Mouse (Mus musculus) myocyte (in vitro differentiated cells): ENCODE results near the gene Rbfox1. TPM values are rescaled to one million over a fixed set of nuclear protein-coding genes. Genes with fewer than 3 reads are reported as not detected.

Experiments used
- H3K27me3 ChIP-seq: one replicate; pipeline ENCODE4 v1.6.1; 2011; ENCODE audit not compliant: control insufficient read depth, insufficient read depth, insufficient read length
- H3K36me3 ChIP-seq: one replicate; pipeline ENCODE4 v1.6.1; 2011; ENCODE audit not compliant: control insufficient read depth, insufficient read depth
- H3K4me2 ChIP-seq: one replicate; pipeline ENCODE4 v1.6.1; 2011; ENCODE audit warnings: low read depth, control low read depth
- H3K4me3 ChIP-seq: one replicate; pipeline ENCODE4 v1.5.1; 2011; ENCODE audit warnings: mild to moderate bottlenecking, control low read depth, moderate library complexity
- H3K79me2 ChIP-seq: one replicate; pipeline ENCODE4 v1.6.1; 2011; ENCODE audit not compliant: control insufficient read depth, insufficient read depth
- H3ac ChIP-seq: one replicate; pipeline ENCODE4 v1.6.1; 2011; ENCODE audit not compliant: control insufficient read depth, insufficient read length
- CEBPB ChIP-seq: IDR thresholded peaks from 2 replicates; pipeline ENCODE4 v1.6.1; 2011; ENCODE audit warnings: mild to moderate bottlenecking, moderate library complexity; ENCODE audit not compliant: poor library complexity, insufficient read depth, severe bottlenecking
- E2F4 ChIP-seq: IDR thresholded peaks from one replicate; pipeline ENCODE4 v1.6.1; 2011; ENCODE audit warnings: mild to moderate bottlenecking, control low read depth, moderate library complexity; ENCODE audit not compliant: insufficient read depth
- MAX ChIP-seq: IDR thresholded peaks from one replicate; pipeline ENCODE4 v1.6.1; 2011; ENCODE audit warnings: low read depth, mild to moderate bottlenecking, control low read depth
- MYOD1 ChIP-seq, 3 experiments: IDR thresholded peaks; one replicate each; pipeline ENCODE4 v1.6.1; 2011; ENCODE audit warnings: control low read depth in 2 of 3, low read depth in 2 of 3, mild to moderate bottlenecking in 2 of 3, moderate library complexity in 1 of 3; ENCODE audit not compliant: insufficient read length in 2 of 3, control insufficient read depth in 1 of 3
- MYOG ChIP-seq, 3 experiments: IDR thresholded peaks; one replicate each; pipeline ENCODE4 v1.6.1; 2011; ENCODE audit warnings: control low read depth in 2 of 3, low read depth in 2 of 3, mild to moderate bottlenecking in 2 of 3; ENCODE audit not compliant: insufficient read length in 2 of 3, control insufficient read depth in 1 of 3, insufficient read depth in 1 of 3
- POLR2A ChIP-seq: IDR thresholded peaks from one replicate; pipeline ENCODE4 v1.6.1; 2011; ENCODE audit warnings: low read depth, mild to moderate bottlenecking, control low read depth, moderate library complexity; ENCODE audit not compliant: insufficient read length
- POLR2AphosphoS2 ChIP-seq: IDR thresholded peaks from one replicate; pipeline ENCODE4 v1.6.1; 2011; ENCODE audit warnings: low read depth, control low read depth; ENCODE audit not compliant: insufficient read length
- REST ChIP-seq: IDR thresholded peaks from one replicate; pipeline ENCODE4 v1.6.1; 2011; ENCODE audit warnings: mild to moderate bottlenecking, control low read depth, moderate library complexity; ENCODE audit not compliant: insufficient read depth, insufficient read length
- SRF ChIP-seq: IDR thresholded peaks from one replicate; pipeline ENCODE4 v1.6.1; 2011; ENCODE audit warnings: low read depth; ENCODE audit not compliant: control insufficient read depth, insufficient read length
- TCF12 ChIP-seq: IDR thresholded peaks from one replicate; pipeline ENCODE4 v1.6.1; 2011; ENCODE audit warnings: mild to moderate bottlenecking, control low read depth; ENCODE audit not compliant: poor library complexity, insufficient read depth, severe bottlenecking
- TCF3 ChIP-seq: IDR thresholded peaks from one replicate; pipeline ENCODE4 v1.6.1; 2011; ENCODE audit warnings: low read depth, control low read depth; ENCODE audit not compliant: insufficient read length
- USF1 ChIP-seq: IDR thresholded peaks from one replicate; pipeline ENCODE4 v1.6.1; 2011; ENCODE audit warnings: low read depth, mild to moderate bottlenecking, control low read depth, moderate library complexity
- polyA plus RNA-seq: library from polyadenylated mRNA; unstranded; fragments of >200 nt; fragmentation: generic; extraction: Trizol; gene quantifications from one replicate; pipeline ENCODE4 v1.2.1, GENCODE M21; 2012; ENCODE audit warnings: missing spikeins

Gene Rbfox1
- polyA plus RNA-seq, 1 experiment = 8.3 TPM

DNA sequence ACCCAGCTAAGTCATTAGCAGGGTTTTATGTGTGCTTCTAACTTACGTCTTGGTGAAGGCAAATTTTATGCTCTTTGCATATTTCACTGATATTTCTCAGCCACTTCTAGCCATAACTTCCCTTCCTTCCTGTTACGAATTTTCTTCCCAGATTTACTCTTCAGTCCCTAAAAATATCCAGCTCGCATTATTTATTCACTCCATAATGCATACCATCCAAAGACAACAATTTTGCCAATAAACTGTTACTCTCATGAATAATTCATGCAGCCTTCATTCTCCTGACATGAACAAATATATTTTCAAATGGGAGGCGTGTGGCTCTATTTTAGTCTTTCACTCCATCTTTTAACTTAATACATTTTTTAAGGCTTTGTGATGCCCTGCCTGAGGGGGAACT is 1029.4 kb downstream of the Rbfox1 start:
- TF ChIP-seq TCF12 = no peak
- no peak for TF ChIP-seq POLR2AphosphoS2
- no peak overlapping the region for H3ac ChIP-seq
- no peaks in the 10 kb centered on the region for H3K36me3 ChIP-seq
- no peaks in the 10 kb centered on the region for H3K27me3 ChIP-seq
- no peaks in the 10 kb centered on the region for H3K79me2 ChIP-seq
- no peak overlapping the region for H3K4me2 ChIP-seq
- H3K4me3 ChIP-seq = no peak overlapping the region

GRCm38 (mm10) chr16:6918641-6919040 is 1033.5 kb downstream of the Rbfox1 start:
- no peaks in the 10 kb centered on the region for H3K79me2 ChIP-seq
- H3K4me2 ChIP-seq = no peak overlapping the region
- H3K27me3 ChIP-seq = no peaks in the 10 kb centered on the region
- H3K4me3 ChIP-seq = no peak overlapping the region
- H3ac ChIP-seq = no peak overlapping the region
- no peak for TF ChIP-seq MYOD1 (IDR thresholded peaks at IDR 0.05; ENCODE audit: control insufficient read depth in 1 of 3, insufficient read length in 2 of 3, low read depth in 2 of 3)
- no peak for TF ChIP-seq E2F4
- TF ChIP-seq TCF3 = no peak
- TF ChIP-seq REST = no peak
- TF ChIP-seq MAX = no peak
- no peak for TF ChIP-seq POLR2AphosphoS2
- no peaks in the 10 kb centered on the region for H3K36me3 ChIP-seq

DNA sequence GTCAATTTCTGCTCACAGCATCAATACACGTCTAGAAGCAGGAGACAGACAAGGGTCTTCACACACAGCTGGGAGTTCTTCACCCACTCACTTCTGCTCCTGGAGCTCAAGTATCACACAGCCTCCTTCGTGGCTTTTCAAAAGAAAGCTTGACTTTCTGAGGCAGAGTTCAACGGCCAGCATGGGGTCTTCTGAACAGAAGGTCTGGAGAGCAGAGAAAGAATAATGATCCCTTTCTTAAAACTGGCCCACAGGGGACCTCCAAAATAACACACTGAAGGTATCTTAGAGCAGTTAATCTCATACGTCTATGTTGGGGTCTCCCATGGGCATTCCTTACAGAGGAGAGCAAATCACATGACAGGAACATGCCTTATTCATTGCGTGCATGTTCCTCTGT is 1034.5 kb downstream of the Rbfox1 start:
- Histone ChIP-seq H3K79me2 (no peaks in the 10 kb centered on the region), H3K4me3 (no peak overlapping the region), H3ac (no peak overlapping the region), H3K36me3 (no peaks in the 10 kb centered on the region), H3K27me3 (no peaks in the 10 kb centered on the region), H3K4me2 (no peak overlapping the region)
- TF ChIP-seq MYOG (IDR thresholded peaks at IDR 0.05; ENCODE audit: control insufficient read depth in 1 of 3, insufficient read depth in 1 of 3, insufficient read length in 2 of 3, low read depth in 2 of 3) = no peak
- no peak for TF ChIP-seq SRF
- no peak for TF ChIP-seq MAX

GRCm38 (mm10) chr16:6927661-6928060 is 1042.5 kb downstream of the Rbfox1 start:
- no peak for TF ChIP-seq POLR2AphosphoS2
- TF ChIP-seq MAX = no peak
- no peak for TF ChIP-seq MYOD1 (IDR thresholded peaks at IDR 0.05; ENCODE audit: control insufficient read depth in 1 of 3, insufficient read length in 2 of 3, low read depth in 2 of 3)
- no peak for TF ChIP-seq CEBPB
- TF ChIP-seq MYOG (IDR thresholded peaks at IDR 0.05; ENCODE audit: control insufficient read depth in 1 of 3, insufficient read depth in 1 of 3, insufficient read length in 2 of 3, low read depth in 2 of 3) = no peak
- no peak for TF ChIP-seq POLR2A
- no peak for TF ChIP-seq TCF12
- TF ChIP-seq REST = no peak
- H3K79me2 ChIP-seq = no peaks in the 10 kb centered on the region
- H3ac ChIP-seq = no peak overlapping the region
- H3K27me3 ChIP-seq = no peaks in the 10 kb centered on the region
- H3K36me3 ChIP-seq = no peaks in the 10 kb centered on the region
- H3K4me2 ChIP-seq = no peak overlapping the region
- no peak overlapping the region for H3K4me3 ChIP-seq

- no peaks in the 10 kb centered on the region for H3K79me2 ChIP-seq
- no peak overlapping the region for H3ac ChIP-seq
- H3K36me3 ChIP-seq = no peaks in the 10 kb centered on the region
- TF ChIP-seq SRF = no peak
- TF ChIP-seq POLR2AphosphoS2 = no peak
- TF ChIP-seq USF1 = no peak
- no peak for TF ChIP-seq MAX
- no peak for TF ChIP-seq MYOD1 (IDR thresholded peaks at IDR 0.05; ENCODE audit: control insufficient read depth in 1 of 3, insufficient read length in 2 of 3, low read depth in 2 of 3)
- no peak for TF ChIP-seq MYOG (IDR thresholded peaks at IDR 0.05; ENCODE audit: control insufficient read depth in 1 of 3, insufficient read depth in 1 of 3, insufficient read length in 2 of 3, low read depth in 2 of 3)
- TF ChIP-seq POLR2A = no peak
- TF ChIP-seq REST = no peak
- no peak for TF ChIP-seq E2F4
- no peak for TF ChIP-seq TCF3
- no peak for TF ChIP-seq TCF12
- no peak for TF ChIP-seq CEBPB
- no peaks in the 10 kb centered on the region for H3K27me3 ChIP-seq
- no peak overlapping the region for H3K4me2 ChIP-seq
- H3K4me3 ChIP-seq = no peak overlapping the region
Observed at GRCm38 (mm10) chr16:6930795-6931194, 1045.6 kb downstream of the Rbfox1 start.

DNA sequence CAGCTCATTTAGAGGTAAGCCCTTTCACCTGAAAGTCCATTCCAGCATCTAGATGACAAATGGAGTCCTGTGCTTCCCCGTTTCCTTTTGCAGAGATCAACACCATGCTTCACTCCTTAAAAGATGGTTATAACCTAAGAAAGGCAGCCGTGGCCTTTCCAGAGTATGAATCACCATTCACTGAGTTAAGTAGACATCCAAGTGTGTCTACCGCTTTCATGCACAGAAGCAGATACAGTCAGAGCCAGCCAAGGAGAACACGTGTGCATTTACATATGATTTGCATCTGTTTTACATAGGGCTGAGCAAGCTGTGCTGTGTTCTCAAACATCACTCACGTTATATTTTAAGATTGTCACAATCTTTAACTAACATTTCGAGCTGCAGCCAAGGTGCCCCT is 1061.0 kb downstream of the Rbfox1 start:
- Histone ChIP-seq H3K27me3 (no peaks in the 10 kb centered on the region), H3ac (no peak overlapping the region), H3K79me2 (no peaks in the 10 kb centered on the region), H3K36me3 (no peaks in the 10 kb centered on the region), H3K4me2 (no peak overlapping the region), H3K4me3 (no peak overlapping the region)
- TF ChIP-seq MAX = no peak
- TF ChIP-seq POLR2AphosphoS2 = no peak
- TF ChIP-seq CEBPB = no peak
- TF ChIP-seq MYOD1 (IDR thresholded peaks at IDR 0.05; ENCODE audit: control insufficient read depth in 1 of 3, insufficient read length in 2 of 3, low read depth in 2 of 3) = no peak
- TF ChIP-seq REST = no peak
- TF ChIP-seq USF1 = no peak
- no peak for TF ChIP-seq E2F4
- TF ChIP-seq SRF = no peak
- no peak for TF ChIP-seq MYOG (IDR thresholded peaks at IDR 0.05; ENCODE audit: control insufficient read depth in 1 of 3, insufficient read depth in 1 of 3, insufficient read length in 2 of 3, low read depth in 2 of 3)
